Mouse (Mus musculus) layer of hippocampus, postnatal 25 days (tissue): ENCODE results near the gene Sox5. TPM values are rescaled to one million over a fixed set of nuclear protein-coding genes. Genes with fewer than 3 reads are reported as not detected.

Experiments
- DNase-seq, 2 experiments: peaks; one replicate each; pipeline ENCODE4 v3.0.0; 2022; ENCODE audit warnings: mixed read lengths in 2 of 2, low spot score in 1 of 2; ENCODE audit errors: extremely low spot score in 1 of 2
- total RNA-seq, 2 experiments: library from RNA; stranded (reverse); gene quantifications; 2 replicates each; pipeline ENCODE4 v1.2.3; 2021

Gene Sox5
- total RNA-seq, 2 experiments from 2014 or later, result 31.4 to 38.6 TPM

DNA sequence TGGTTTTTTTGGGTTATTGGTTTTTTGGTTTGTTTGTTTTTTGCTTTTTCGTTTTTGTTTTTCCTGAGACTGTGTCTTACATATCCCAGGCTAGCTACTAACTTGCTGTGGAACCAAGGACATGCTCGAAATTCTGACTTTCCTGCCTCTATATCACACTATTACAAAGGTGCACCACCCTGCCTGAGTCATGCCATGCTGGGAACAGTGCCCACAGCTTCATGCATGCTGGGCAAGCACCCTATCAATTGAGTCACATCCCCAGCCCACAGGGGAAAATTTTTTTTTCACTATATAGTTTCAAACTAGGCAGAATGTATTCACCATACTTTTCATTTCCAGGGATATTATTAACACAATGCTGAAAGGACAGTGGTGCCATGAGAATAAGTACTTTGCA is 8.8 kb downstream of the Sox5 start:
- DNase-seq, result no peak

- DNase-seq, result no peak
Measured at GRCm38 (mm10) chr6:144772175-144772918, 9.4 kb downstream of the Sox5 start.

DNA sequence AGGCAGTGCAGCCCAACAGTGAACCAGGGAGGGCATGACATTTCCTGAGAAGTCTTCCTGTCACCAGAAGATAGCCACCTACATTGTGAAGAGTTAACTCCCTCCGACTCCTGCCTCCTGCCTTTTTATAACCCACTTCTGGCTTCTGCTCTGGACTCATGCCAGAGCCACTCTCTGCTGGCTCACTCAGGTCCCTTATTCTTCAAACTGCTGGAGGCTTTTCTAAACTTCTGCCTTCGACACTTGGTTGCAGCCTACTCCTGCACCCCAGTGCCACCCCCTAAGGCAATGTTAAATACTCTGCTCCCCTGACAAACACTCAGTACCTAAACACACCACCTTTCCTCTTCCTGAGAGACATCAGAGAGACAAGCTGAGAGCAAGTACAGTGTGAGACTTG is 12.7 kb downstream of the Sox5 start:
- no peak for DNase-seq

DNA sequence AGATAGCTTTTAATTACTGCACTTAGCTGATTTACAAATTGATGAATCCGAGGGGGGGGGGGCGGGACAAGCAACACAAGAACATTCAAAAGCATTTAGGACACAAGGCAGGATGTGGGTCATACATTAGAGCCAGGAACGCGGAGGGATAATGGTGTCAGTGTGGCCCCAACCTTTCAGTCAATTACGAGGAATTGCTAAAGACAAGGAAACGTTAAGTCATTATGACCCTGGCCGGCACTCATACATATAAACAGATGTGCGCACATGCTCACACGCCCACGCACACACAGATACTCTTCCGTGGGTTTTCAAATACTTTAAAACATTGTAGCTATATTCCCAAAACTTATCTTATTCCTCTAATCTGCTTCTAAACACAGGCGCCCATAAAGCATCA is 19.9 kb downstream of the Sox5 start:
- no peak for DNase-seq

GRCm38 (mm10) chr6:144759193-144759592 is 22.6 kb downstream of the Sox5 start:
- no peak for DNase-seq

GRCm38 (mm10) chr6:144757414-144757813 is 24.4 kb downstream of the Sox5 start:
- no peak for DNase-seq

GRCm38 (mm10) chr6:144756444-144756843 is 25.3 kb downstream of the Sox5 start:
- no peak for DNase-seq

DNA sequence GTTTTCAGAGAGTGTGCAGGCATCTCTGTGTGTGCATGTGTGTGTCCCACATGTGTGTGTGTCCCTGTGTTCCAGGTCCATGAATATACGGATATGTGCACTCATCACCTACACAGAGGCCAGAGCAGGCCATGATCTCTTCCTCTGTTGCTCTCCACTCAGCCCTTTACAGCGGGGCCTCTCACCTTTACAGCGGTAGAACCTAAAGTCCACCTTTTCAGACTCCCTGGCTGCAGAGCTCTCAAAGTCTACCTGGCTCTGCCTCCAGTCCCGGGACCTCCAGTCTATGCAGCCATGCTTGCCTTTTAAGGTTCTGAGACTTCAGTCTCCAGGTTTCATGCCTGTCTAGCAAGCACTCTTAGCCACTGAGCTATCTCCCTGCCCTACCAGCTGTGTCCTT is 26.5 kb downstream of the Sox5 start:
- DNase-seq, result no peak

DNA sequence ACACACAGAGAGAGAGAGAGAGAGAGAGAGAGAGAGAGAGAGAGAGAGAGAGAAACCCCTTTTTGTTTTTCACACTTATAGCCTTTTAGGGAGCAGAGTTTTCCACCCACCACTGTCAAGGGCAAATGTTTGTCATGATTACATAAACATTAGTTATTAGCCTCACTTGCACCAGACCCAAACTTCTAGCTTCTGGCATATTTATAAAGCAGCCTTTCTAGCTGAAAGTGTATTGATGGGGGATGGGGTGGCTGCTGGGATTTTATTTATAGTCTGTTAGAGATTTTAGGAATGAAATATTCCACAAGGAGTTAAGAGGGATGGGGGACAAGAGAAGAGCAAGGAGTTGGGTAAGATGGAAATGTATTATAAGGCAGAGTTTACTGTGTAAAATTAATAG is 27.4 kb downstream of the Sox5 start:
- no peak for DNase-seq

DNA sequence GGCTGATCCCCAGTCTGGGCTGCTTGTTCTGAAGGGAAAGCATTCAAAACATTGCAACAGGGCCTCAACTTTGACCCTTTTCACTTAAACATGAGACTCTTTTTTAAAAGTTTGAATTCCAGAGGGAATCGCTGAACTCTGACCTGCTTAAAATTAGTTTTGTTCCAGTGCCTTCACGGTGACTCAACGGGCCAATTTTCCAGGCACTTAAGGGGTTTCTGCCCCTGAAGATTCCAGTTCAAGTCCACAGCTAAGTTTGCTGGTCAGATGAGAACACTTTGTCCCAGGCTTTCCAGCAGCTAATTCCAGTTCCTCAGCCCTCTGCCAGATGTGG is 27.8 kb downstream of the Sox5 start:
- DNase-seq, result no peak

- DNase-seq, result no peak
Measured at GRCm38 (mm10) chr6:144753225-144753962, 28.4 kb downstream of the Sox5 start.

DNA sequence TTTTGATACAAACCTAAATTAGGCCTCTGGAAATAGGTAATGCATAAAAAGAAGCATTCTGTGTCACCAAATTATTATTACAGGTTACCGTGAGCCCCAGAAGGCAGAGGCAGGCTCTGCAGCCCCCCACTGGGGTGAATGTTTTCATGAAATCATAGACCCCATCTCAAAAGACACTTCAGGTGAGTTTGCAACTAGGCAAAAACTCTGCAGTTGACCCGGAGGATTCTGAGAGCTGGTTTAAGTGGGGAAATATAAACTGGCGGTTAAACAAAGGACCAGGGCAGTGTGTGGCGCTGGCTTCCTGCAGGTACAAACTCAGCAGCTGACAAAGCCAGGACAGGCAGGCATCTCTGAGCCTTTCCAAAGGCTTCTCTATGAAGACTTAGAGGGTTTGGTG is 30.2 kb downstream of the Sox5 start:
- no peak for DNase-seq

GRCm38 (mm10) chr6:144750197-144750596 is 31.6 kb downstream of the Sox5 start:
- DNase-seq, result no peak

- DNase-seq, result no peak
Measured at GRCm38 (mm10) chr6:144746436-144746835, 35.3 kb downstream of the Sox5 start.

DNA sequence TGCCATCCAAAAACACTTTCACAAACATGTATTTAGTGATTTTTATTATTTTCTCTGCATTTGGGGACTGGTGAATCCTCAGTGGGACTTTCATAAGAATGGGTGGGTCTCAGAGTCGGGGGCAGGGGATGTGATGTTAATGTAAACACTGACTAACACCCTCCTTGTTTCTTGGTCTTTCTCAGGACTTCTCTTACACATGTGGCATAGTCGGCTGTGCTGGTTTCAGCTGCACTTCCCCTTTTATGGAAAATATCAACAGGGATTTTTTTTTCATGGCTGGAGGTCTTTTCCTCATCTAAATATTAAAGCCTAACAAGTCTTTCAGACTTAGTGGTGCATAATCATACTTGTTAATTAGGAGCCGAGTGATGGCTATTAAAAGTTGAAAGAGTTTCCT is 39.2 kb downstream of the Sox5 start:
- no peak for DNase-seq

GRCm38 (mm10) chr6:144741080-144741655 is 40.6 kb downstream of the Sox5 start:
- no peak for DNase-seq

- DNase-seq, result no peak
Measured at GRCm38 (mm10) chr6:144740343-144740742, 41.4 kb downstream of the Sox5 start.

GRCm38 (mm10) chr6:144739753-144740152 is 42.0 kb downstream of the Sox5 start:
- no peak for DNase-seq

GRCm38 (mm10) chr6:144737786-144738185 is 44.0 kb downstream of the Sox5 start:
- DNase-seq, result no peak

DNA sequence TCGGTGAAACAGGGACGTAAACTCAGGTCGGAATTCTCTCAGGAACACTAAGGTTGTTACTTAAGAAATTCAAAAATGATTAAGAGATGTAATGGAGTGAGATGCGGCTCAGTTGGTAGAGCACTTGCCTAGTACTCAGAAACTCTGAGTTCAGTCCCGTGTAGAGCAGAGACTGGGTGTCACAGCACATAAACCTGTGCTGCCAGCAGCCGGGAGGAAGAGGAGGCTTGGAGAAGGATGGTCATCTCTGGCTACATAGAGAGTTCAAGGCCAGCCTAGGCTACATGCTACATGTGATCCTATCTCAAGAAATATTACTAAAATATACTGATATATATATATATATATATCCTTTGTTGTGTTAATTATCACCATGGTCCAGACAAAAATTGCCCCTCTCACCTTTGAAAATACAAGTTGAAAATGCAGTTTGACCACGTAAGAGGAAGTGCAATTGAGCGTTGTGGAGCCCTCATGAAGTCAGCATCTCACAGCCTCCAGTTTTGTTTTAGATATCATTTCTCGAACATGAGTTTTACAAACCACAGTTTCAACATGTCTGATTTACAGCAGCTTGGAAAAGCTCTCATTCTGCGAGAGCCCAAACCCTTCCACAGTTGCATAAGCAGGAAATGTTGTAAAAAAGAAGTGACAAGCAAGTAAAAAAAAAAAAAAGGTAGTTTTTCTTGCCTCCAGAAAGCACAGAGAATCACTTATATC is 50.4 kb downstream of the Sox5 start:
- DNase-seq, result no peak

GRCm38 (mm10) chr6:144723530-144724144 is 58.1 kb downstream of the Sox5 start:
- DNase-seq, result no peak
